Mouse (Mus musculus): ENCODE data around the gene Zfp599. TPM values are rescaled to one million over a fixed set of nuclear protein-coding genes. Genes with fewer than 3 reads are reported as not detected.

Zfp599 gene
- polyA plus RNA-seq, 2 experiments = 0.63 to 1.5 TPM

DNA sequence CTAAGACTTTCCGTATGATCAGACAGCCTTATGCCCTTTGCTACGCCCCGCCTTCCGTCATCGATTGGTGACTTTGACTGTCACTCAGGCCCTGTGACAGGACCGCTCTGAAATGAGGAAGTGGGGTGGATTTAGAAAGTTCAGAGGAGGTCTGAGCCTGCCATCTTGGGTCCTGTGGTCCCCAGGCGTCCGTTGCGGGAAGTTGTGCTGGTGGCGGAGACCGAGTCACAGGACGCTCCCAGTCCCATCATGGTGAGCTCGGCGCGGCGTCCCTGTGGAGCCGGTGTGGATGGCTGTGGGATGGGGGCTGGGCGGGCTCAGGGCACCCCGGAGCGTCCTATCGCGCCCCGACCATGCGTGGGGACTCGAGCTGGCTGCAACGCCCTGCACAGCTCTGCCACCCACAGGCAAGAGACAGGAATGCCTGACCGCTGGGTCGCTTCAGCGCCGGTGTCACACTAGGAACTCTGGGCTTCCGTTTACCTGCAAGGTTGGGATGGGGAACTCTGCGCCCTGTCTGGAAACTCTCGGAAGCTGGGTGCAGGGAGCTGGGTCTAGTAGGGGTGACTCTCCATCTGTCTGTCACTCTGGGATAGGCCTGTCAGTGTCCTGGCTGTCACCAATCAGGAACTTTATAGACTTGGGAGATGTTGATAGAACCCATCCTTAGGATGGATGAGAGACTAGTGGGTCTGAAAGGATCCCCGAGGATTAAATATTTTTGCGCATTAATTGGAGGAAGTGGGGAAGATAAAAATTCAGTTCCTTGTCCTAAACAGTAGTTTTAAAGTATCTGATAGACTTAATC, 33.9 kb downstream of the Zfp599 start, which contains the start of gene Zfp809:
Gene Zfp809 (plus strand): TSS at position 134 of the 808 bp plus-strand sequence.
- H3K9me3 ChIP-seq (ENCODE audit: control insufficient read depth, low read length) = no peaks in the 10 kb centered on the region
- H3K27ac ChIP-seq = peak within 1 kb of the TSS; percentile 78
- DNase-seq (ENCODE audit: low read depth in 3 of 3, low spot score in 3 of 3) = peak; percentile 98
- WGBS (ENCODE audit: insufficient replicate concordance) = under 1% methylated on average over 35 of the region's 35 CpGs
- peak; percentile 98 for ATAC-seq (ENCODE audit: insufficient read depth)
- no peaks in the 10 kb centered on the region for H3K36me3 ChIP-seq (replicated peaks; ENCODE audit: control insufficient read depth, insufficient read depth, low read depth)
- H3K4me2 ChIP-seq (ENCODE audit: low read depth) = peak within 1 kb of the TSS; percentile 78
- peak within 1 kb of the TSS; percentile 77 to 82 for H3K4me3 ChIP-seq (ENCODE audit: insufficient read depth in 1 of 2, low read depth in 2 of 2, low read length in 2 of 2)
- H3K27me3 ChIP-seq (ENCODE audit: control insufficient read depth, insufficient read depth, low read length) = no peaks in the 10 kb centered on the region
- no peaks in the 10 kb centered on the region; a peak in 1 of 4 replicates for H3K4me1 ChIP-seq (replicated peaks; ENCODE audit: control insufficient read depth in 2 of 2, insufficient read depth in 2 of 2, low read length in 1 of 2)
- TF ChIP-seq EP300 (IDR thresholded peaks at IDR 0.05; ENCODE audit: low read depth) (no peak), CTCF (IDR thresholded peaks at IDR 0.05; ENCODE audit: low read depth) (peak; percentile 97)
- peak within 1 kb of the TSS; percentile 87 for H3K9ac ChIP-seq (replicated peaks)

DNA sequence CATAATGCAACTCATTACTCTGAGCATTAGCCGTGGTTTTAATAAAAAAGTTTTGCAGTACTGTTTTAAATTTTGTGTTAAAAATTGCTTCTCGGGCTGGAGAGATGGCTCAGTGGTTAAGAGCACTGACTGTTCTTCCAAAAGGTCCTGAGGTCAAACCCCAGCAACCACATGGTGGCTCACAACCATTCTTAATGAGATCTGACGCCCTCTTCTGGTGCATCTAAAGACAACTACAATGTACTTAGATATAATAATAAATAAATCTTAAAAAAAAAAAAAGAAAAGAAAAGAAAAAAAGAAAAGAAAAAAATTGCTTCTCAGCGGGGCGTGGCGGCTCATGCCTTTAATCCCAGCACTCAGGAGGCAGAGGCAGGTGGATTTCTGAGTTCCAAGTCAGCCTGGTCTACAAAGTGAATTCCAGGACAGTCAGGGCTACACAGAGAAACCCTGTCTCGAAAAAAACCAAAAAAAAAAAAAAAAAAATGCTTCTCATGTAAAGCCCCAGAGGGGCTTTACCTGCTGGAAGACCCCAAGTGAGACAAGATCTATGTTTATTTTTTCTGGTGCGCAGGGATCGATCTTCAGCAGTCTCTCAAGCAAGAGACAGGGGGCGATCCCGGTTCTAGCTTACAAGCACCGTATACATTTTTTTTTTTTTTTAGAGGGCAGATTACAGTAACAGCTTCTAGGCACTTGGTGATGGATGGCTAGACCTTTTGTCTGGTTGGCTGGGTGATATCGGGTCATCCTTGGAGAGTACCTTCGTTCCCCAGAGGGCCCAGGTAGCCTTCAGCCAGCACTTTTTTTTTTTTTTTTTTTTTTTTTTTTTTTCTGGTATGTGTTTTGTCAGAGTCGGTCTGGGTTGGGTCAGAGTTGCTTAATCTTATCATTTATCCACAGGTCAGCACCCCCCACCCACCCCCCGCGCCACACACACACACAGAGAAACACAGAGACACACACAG, 34.9 kb downstream of the Zfp599 start:
- no peaks in the 10 kb centered on the region for H3K36me3 ChIP-seq (replicated peaks; ENCODE audit: control insufficient read depth, insufficient read depth, low read depth)
- no peaks in the 10 kb centered on the region for H3K9me3 ChIP-seq (ENCODE audit: control insufficient read depth, low read length)
- H3K27ac ChIP-seq = peak overlapping the region; percentile 78
- H3K27me3 ChIP-seq (ENCODE audit: control insufficient read depth, insufficient read depth, low read length) = no peaks in the 10 kb centered on the region
- TF ChIP-seq EP300 (IDR thresholded peaks at IDR 0.05; ENCODE audit: low read depth) = no peak
- TF ChIP-seq CTCF (IDR thresholded peaks at IDR 0.05; ENCODE audit: low read depth) = peak; percentile 34; the same call in 1 of the 2 replicates
- no peaks in the 10 kb centered on the region; a peak in 1 of 4 replicates for H3K4me1 ChIP-seq (replicated peaks; ENCODE audit: control insufficient read depth in 2 of 2, insufficient read depth in 2 of 2, low read length in 1 of 2)
- 16% methylated on average over 17 of the region's 17 CpGs for WGBS (ENCODE audit: insufficient replicate concordance)
- DNase-seq (ENCODE audit: low read depth in 3 of 3, low spot score in 3 of 3) (peak; percentile 51 to 64 (median 55)), ATAC-seq (ENCODE audit: insufficient read depth) (peak; percentile 50)
- peak overlapping the region; percentile 77 to 82 for H3K4me3 ChIP-seq (ENCODE audit: insufficient read depth in 1 of 2, low read depth in 2 of 2, low read length in 2 of 2)
- peak overlapping the region; percentile 78 for H3K4me2 ChIP-seq (ENCODE audit: low read depth)
- peak overlapping the region; percentile 87 for H3K9ac ChIP-seq (replicated peaks)

DNA sequence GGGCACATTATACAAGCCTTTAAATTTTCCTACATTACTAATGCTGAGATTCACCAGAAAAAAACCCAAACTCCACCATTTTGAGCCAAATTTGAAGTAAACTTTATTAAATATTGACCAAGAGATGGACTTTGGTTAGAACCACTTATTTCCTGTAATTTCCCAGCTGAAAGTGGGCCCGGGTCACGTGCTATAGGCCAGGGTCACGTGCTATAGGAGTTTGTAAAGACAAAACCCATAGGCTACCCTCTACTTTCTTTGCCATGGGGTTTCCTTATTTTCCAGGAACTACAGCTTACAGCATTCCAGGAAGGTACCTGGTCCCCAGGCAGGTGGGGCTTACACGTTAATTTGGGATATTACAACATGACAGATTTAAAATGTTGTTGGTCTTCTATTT, 35.6 kb downstream of the Zfp599 start:
- TF ChIP-seq EP300 (IDR thresholded peaks at IDR 0.05; ENCODE audit: low read depth) (no peak), CTCF (IDR thresholded peaks at IDR 0.05; ENCODE audit: low read depth) (no peak)
- Histone ChIP-seq H3K4me3 (ENCODE audit: insufficient read depth in 1 of 2, low read depth in 2 of 2, low read length in 2 of 2) (no peak overlapping the region), H3K27ac (no peak overlapping the region), H3K27me3 (ENCODE audit: control insufficient read depth, insufficient read depth, low read length) (no peaks in the 10 kb centered on the region), H3K4me2 (ENCODE audit: low read depth) (no peak overlapping the region), H3K9ac (replicated peaks) (no peak overlapping the region), H3K9me3 (ENCODE audit: control insufficient read depth, low read length) (no peaks in the 10 kb centered on the region), H3K4me1 (replicated peaks; ENCODE audit: control insufficient read depth in 2 of 2, insufficient read depth in 2 of 2, low read length in 1 of 2) (no peaks in the 10 kb centered on the region; a peak in 1 of 4 replicates), H3K36me3 (replicated peaks; ENCODE audit: control insufficient read depth, insufficient read depth, low read depth) (no peaks in the 10 kb centered on the region)
- WGBS (ENCODE audit: insufficient replicate concordance) = 90% methylated on average over 4 of the region's 4 CpGs
- DNase-seq (ENCODE audit: low read depth in 3 of 3, low spot score in 3 of 3) (no peak), ATAC-seq (ENCODE audit: insufficient read depth) (no peak)

DNA sequence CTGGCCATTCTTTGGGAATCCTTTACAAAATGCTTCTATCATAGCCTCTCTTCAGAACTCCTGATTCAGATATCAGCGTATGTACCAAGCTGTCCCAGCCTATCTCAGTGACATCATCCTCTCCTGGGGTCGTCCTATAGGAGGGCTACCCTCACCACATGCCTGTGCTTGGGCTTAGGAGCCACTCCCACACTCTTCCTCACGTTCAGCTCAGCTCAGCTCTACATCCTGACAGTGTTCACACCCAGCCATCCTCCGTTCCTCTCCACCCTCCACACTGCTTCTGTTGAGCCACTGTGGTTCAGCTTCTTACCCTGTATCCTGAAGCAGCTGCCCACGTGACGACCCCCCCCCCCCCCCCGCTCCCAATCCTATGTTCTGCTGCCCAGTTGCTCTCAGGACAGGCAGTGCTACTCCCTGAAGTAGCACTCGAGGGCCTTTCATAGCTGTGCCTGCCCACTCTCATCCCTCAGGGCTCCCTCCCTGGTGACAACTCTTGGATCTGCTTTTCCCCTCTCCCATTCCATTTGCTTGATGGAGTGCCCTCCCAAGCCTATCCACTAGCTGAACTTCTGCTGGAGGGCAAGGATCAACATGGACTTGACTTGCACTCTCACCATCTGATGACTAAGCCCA, 41.7 kb downstream of the Zfp599 start:
- Histone ChIP-seq H3K9ac (replicated peaks) (no peak overlapping the region), H3K36me3 (replicated peaks; ENCODE audit: control insufficient read depth, insufficient read depth, low read depth) (no peaks in the 10 kb centered on the region), H3K4me1 (replicated peaks; ENCODE audit: control insufficient read depth in 2 of 2, insufficient read depth in 2 of 2, low read length in 1 of 2) (no peaks in the 10 kb centered on the region; a peak in 1 of 4 replicates), H3K9me3 (ENCODE audit: control insufficient read depth, low read length) (no peaks in the 10 kb centered on the region), H3K27me3 (ENCODE audit: control insufficient read depth, insufficient read depth, low read length) (no peaks in the 10 kb centered on the region), H3K27ac (no peak overlapping the region), H3K4me2 (ENCODE audit: low read depth) (no peak overlapping the region), H3K4me3 (ENCODE audit: insufficient read depth in 1 of 2, low read depth in 2 of 2, low read length in 2 of 2) (no peak overlapping the region)
- no peak for DNase-seq (ENCODE audit: low read depth in 3 of 3, low spot score in 3 of 3)
- WGBS (ENCODE audit: insufficient replicate concordance) = 35% methylated on average over 8 of the region's 8 CpGs
- TF ChIP-seq CTCF (IDR thresholded peaks at IDR 0.05; ENCODE audit: low read depth) = no peak
- TF ChIP-seq EP300 (IDR thresholded peaks at IDR 0.05; ENCODE audit: low read depth) = no peak
- ATAC-seq (ENCODE audit: insufficient read depth) = no peak
